Mouse (Mus musculus): Measurements from ENCODE around the gene Grxcr1. TPM values are rescaled to one million over a fixed set of nuclear protein-coding genes. Genes with fewer than 3 reads are reported as not detected.

Grxcr1 gene
- polyA plus RNA-seq, 1 experiment from 2014 or later, result not detected

DNA sequence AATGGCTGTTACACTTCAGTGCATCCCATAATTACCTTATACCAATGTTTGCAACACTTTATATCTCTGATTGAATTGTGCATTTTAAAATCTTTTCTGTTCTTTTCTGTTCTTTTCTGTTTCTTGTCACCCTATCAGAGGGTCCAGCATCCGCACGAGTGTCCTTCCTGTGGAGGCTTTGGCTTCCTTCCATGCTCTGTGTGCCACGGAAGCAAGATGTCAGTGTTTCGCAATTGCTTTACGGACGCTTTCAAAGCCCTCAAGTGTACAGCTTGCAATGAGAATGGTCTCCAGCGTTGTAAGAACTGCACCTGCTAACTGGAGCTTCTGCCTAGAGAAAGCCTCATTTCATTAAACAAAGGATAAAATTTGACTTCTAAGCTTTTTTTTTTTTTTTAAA is 134.3 kb downstream of the Grxcr1 start:
- no peak overlapping the region for H3K27ac ChIP-seq

More for the DNA sequence above, 134.3 kb downstream of the Grxcr1 start:
- Histone ChIP-seq H3K27me3 (no peaks in the 10 kb centered on the region), H3K36me3 (no peaks in the 10 kb centered on the region), H3K9me3 (replicated peaks) (no peaks in the 10 kb centered on the region), H3K4me2 (no peak overlapping the region), H3K9ac (no peak overlapping the region), H3K4me1 (no peaks in the 10 kb centered on the region), H3K4me3 (replicated peaks) (no peak overlapping the region)
- no peak for ATAC-seq (replicated peaks; ENCODE audit: low FRiP score)
- WGBS, result 83% methylated on average over 7 of the region's 7 CpGs

Other genes with a start within 250 kb of the Grxcr1 start
- gene Atp8a1, start 184.4 kb upstream of the Grxcr1 start, polyA plus RNA-seq (2015; fragmentation: Nextera tagmentation; extraction: Ambion mirVana), result 11.5 and 12.3 TPM in 2 replicates
- not detected in 2 replicates for gene Gm5108, start 90.2 kb upstream of the Grxcr1 start, polyA plus RNA-seq (2015; fragmentation: Nextera tagmentation; extraction: Ambion mirVana)
- not detected in 2 replicates for gene Gm21905, start 85.4 kb upstream of the Grxcr1 start, polyA plus RNA-seq (2015; fragmentation: Nextera tagmentation; extraction: Ambion mirVana)

Measured in kidney, embryonic 15.5 days (tissue).